Mouse (Mus musculus) C2C12 (cell line): ENCODE measurements around the gene Eml3. TPM values are rescaled to one million over a fixed set of nuclear protein-coding genes. Genes with fewer than 3 reads are reported as not detected.
A peak's percentile ranks its signal among the peaks of the same experiment; 100 is the strongest.

Source experiments
- H3K27me3 ChIP-seq: one replicate; pipeline ENCODE4 v1.6.1; 2011; ENCODE audit not compliant: control insufficient read depth, insufficient read depth, insufficient read length
- H3K36me3 ChIP-seq: one replicate; pipeline ENCODE4 v1.6.1; 2011; ENCODE audit not compliant: control insufficient read depth, insufficient read depth
- H3K4me3 ChIP-seq: one replicate; pipeline ENCODE4 v1.5.1; 2011; ENCODE audit warnings: mild to moderate bottlenecking, control low read depth; ENCODE audit not compliant: poor library complexity, insufficient read depth, severe bottlenecking
- H3K79me2 ChIP-seq: one replicate; pipeline ENCODE4 v1.6.1; 2011; ENCODE audit not compliant: control insufficient read depth, insufficient read depth
- H3K79me3 ChIP-seq: one replicate; pipeline ENCODE4 v1.6.1; 2011; ENCODE audit warnings: low read depth, control low read depth
- H3ac ChIP-seq: one replicate; pipeline ENCODE3; 2011; ENCODE audit warnings: low read depth; ENCODE audit not compliant: control insufficient read depth, insufficient read length
- CEBPB ChIP-seq: IDR thresholded peaks from one replicate; pipeline ENCODE4 v1.6.1; 2011; ENCODE audit warnings: low read depth, mild to moderate bottlenecking, control low read depth, moderate library complexity
- CTCF ChIP-seq: IDR thresholded peaks from one replicate; pipeline ENCODE4 v1.5.1; 2011; ENCODE audit not compliant: control insufficient read depth, insufficient read depth, insufficient read length
- FOSL1 ChIP-seq: IDR thresholded peaks from one replicate; pipeline ENCODE4 v1.8.0; 2011; ENCODE audit warnings: mild to moderate bottlenecking, low read length; ENCODE audit not compliant: poor library complexity, insufficient read depth, severe bottlenecking
- MAX ChIP-seq: IDR thresholded peaks from one replicate; pipeline ENCODE4 v1.6.1; 2011; ENCODE audit warnings: mild to moderate bottlenecking, control low read depth
- MYOD1 ChIP-seq: IDR thresholded peaks from one replicate; pipeline ENCODE4 v1.6.1; 2011; ENCODE audit warnings: low read depth; ENCODE audit not compliant: control insufficient read depth, insufficient read length
- MYOG ChIP-seq: IDR thresholded peaks from one replicate; pipeline ENCODE4 v1.6.1; 2011; ENCODE audit not compliant: control insufficient read depth, insufficient read length; ENCODE audit errors: extremely low read depth
- USF1 ChIP-seq: IDR thresholded peaks from one replicate; pipeline ENCODE4 v1.6.1; 2011; ENCODE audit warnings: low read depth, mild to moderate bottlenecking, control low read depth, moderate library complexity
- polyA plus RNA-seq: library from polyadenylated mRNA; unstranded; fragments of >200 nt; fragmentation: generic; extraction: Trizol; gene quantifications from one replicate; pipeline ENCODE4 v1.2.1, GENCODE M21; 2012; ENCODE audit warnings: missing spikeins

The Eml3 gene
- polyA plus RNA-seq, 1 experiment: 28.7 TPM

GRCm38 (mm10) chr19:8944750-8945149 lies 15.4 kb downstream of the Eml3 start:
- H3K4me3 ChIP-seq: no peak overlapping the region
- H3K79me2 ChIP-seq: peaks cover 66% of the 10 kb centered on the region
- TF ChIP-seq MYOG: no peak
- no peak for TF ChIP-seq MYOD1
- no peak for TF ChIP-seq FOSL1
- TF ChIP-seq CTCF: no peak
- TF ChIP-seq MAX: no peak
- TF ChIP-seq CEBPB: no peak
- TF ChIP-seq USF1: no peak
- H3ac ChIP-seq: no peak overlapping the region
- peaks cover 77% of the 10 kb centered on the region for H3K36me3 ChIP-seq
- peaks cover 38% of the 10 kb centered on the region for H3K79me3 ChIP-seq
- no peaks in the 10 kb centered on the region for H3K27me3 ChIP-seq

- Histone ChIP-seq H3K36me3 (peaks cover 76% of the 10 kb centered on the region), H3K4me3 (no peak overlapping the region)
These were observed 15.9 kb downstream of the Eml3 start for GRCm38 (mm10) chr19:8945251-8945650.

GRCm38 (mm10) chr19:8946929-8947328 lies 17.6 kb downstream of the Eml3 start:
- H3K36me3 ChIP-seq: peaks cover 82% of the 10 kb centered on the region
- H3K4me3 ChIP-seq: no peak overlapping the region
- H3K79me3 ChIP-seq: peaks cover 37% of the 10 kb centered on the region
- H3K27me3 ChIP-seq: no peaks in the 10 kb centered on the region
- TF ChIP-seq MYOD1: no peak
- no peak for TF ChIP-seq MYOG
- no peak for TF ChIP-seq FOSL1
- no peak for TF ChIP-seq USF1
- no peak for TF ChIP-seq CEBPB
- TF ChIP-seq MAX: no peak
- TF ChIP-seq CTCF: no peak
- H3ac ChIP-seq: no peak overlapping the region
- peaks cover 57% of the 10 kb centered on the region for H3K79me2 ChIP-seq

More at GRCm38 (mm10) chr19:8945251-8945650, 15.9 kb downstream of the Eml3 start:
- TF ChIP-seq MYOG (no peak), FOSL1 (no peak), USF1 (no peak), MYOD1 (no peak), CTCF (no peak), MAX (no peak), CEBPB (no peak)
- Histone ChIP-seq H3K27me3 (no peaks in the 10 kb centered on the region), H3K79me2 (peaks cover 65% of the 10 kb centered on the region), H3K79me3 (peaks cover 38% of the 10 kb centered on the region), H3ac (no peak overlapping the region)

- Histone ChIP-seq H3K36me3 (peaks cover 75% of the 10 kb centered on the region), H3K4me3 (no peak overlapping the region), H3K79me3 (peaks cover 23% of the 10 kb centered on the region), H3ac (no peak overlapping the region), H3K79me2 (peaks cover 39% of the 10 kb centered on the region), H3K27me3 (no peaks in the 10 kb centered on the region)
- no peak for TF ChIP-seq CEBPB
- no peak for TF ChIP-seq MAX
- no peak for TF ChIP-seq FOSL1
- no peak for TF ChIP-seq USF1
These were observed 20.8 kb downstream of the Eml3 start for GRCm38 (mm10) chr19:8950190-8950589.

- no peak overlapping the region for H3ac ChIP-seq
- H3K4me3 ChIP-seq: no peak overlapping the region
- H3K36me3 ChIP-seq: peaks cover 72% of the 10 kb centered on the region
- TF ChIP-seq MAX: no peak
- TF ChIP-seq CTCF: no peak
- peaks cover 28% of the 10 kb centered on the region for H3K79me3 ChIP-seq
- no peaks in the 10 kb centered on the region for H3K27me3 ChIP-seq
- H3K79me2 ChIP-seq: peaks cover 41% of the 10 kb centered on the region
These were observed 22.9 kb downstream of the Eml3 start for GRCm38 (mm10) chr19:8952241-8952640.

- Histone ChIP-seq H3ac (peak within 1 kb of the TSS; percentile 95), H3K36me3 (peaks cover 63% of the 10 kb centered on the region), H3K79me3 (peaks cover 32% of the 10 kb centered on the region), H3K79me2 (peaks cover 47% of the 10 kb centered on the region), H3K4me3 (peak within 1 kb of the TSS; percentile 86), H3K27me3 (no peaks in the 10 kb centered on the region)
- TF ChIP-seq MAX (peak; percentile 93), USF1 (no peak)
These were observed 24.0 kb downstream of the Eml3 start, which contains the start of gene Tut1 for GRCm38 (mm10) chr19:8953135-8954039. Gene Tut1 (plus strand): TSS chr19:8953847.
